Mouse (Mus musculus) midbrain, embryonic 16.5 days (tissue): ENCODE measurements around the gene 1810013L24Rik. TPM values are rescaled to one million over a fixed set of nuclear protein-coding genes. Genes with fewer than 3 reads are reported as not detected.

ENCODE experiments used
- ATAC-seq: fragments of 200-750 bp; cut with Nextera tagmentation; 2 replicates; pipeline ENCODE4 v1.8.0; 2017; ENCODE audit warnings: moderate TSS enrichment
- H3K27ac ChIP-seq: fragments of 300-500 bp; sonication (generic); 2 replicates; pipeline ENCODE4 v1.5.1; 2014; ENCODE audit warnings: mild to moderate bottlenecking, low read length, mixed read lengths
- H3K27me3 ChIP-seq: fragments of 300-500 bp; sonication (generic); 2 replicates; pipeline ENCODE4 v1.6.1; 2014; ENCODE audit warnings: low read depth, low read length, mixed read lengths; ENCODE audit not compliant: control insufficient read depth, insufficient read depth
- H3K36me3 ChIP-seq: fragments of 300-500 bp; sonication (generic); 2 replicates; pipeline ENCODE4 v1.6.1; 2014; ENCODE audit warnings: mild to moderate bottlenecking, low read length, moderate library complexity, mixed read lengths; ENCODE audit not compliant: control insufficient read depth, insufficient read depth
- H3K4me1 ChIP-seq: fragments of 300-500 bp; sonication (generic); 2 replicates; pipeline ENCODE4 v1.6.1; 2014; ENCODE audit warnings: mild to moderate bottlenecking, low read length, mixed read lengths; ENCODE audit not compliant: control insufficient read depth, insufficient read depth
- H3K4me2 ChIP-seq: fragments of 300-500 bp; sonication (generic); 2 replicates; pipeline ENCODE4 v1.6.1; 2014; ENCODE audit warnings: mild to moderate bottlenecking, low read length, mixed read lengths
- H3K4me3 ChIP-seq: fragments of 300-500 bp; sonication (generic); 2 replicates; pipeline ENCODE4 v1.5.1; 2014; ENCODE audit warnings: low read depth, mild to moderate bottlenecking, low read length, moderate library complexity, mixed read lengths
- H3K9ac ChIP-seq: fragments of 300-500 bp; sonication (generic); 2 replicates; pipeline ENCODE4 v1.6.1; 2014; ENCODE audit warnings: low read depth, low read length, mixed read lengths
- H3K9me3 ChIP-seq: fragments of 300-500 bp; sonication (generic); replicated peaks from 2 replicates; pipeline ENCODE4 v1.6.1; 2014; ENCODE audit warnings: mild to moderate bottlenecking, low read length, mixed read lengths; ENCODE audit not compliant: control insufficient read depth, poor library complexity, severe bottlenecking
- WGBS: fragments of 180-500 bp; shearing (Covaris S2); extraction: QIAGEN DNeasy Blood & Tissue Kit; methylation state at CpG from one replicate; pipeline ENCODE4 v1.1.7; 2014; 5-methylcytosine and 5-hydroxymethylcytosine counted together
- polyA plus RNA-seq: library from polyadenylated mRNA; unstranded; fragments of >200 nt; fragmentation: Nextera tagmentation; extraction: Ambion mirVana; gene quantifications from 2 replicates; pipeline ENCODE4 v1.2.1, GENCODE M21; 2015

1810013L24Rik gene
- 26.0 and 27.8 TPM in 2 replicates for polyA plus RNA-seq

GRCm38 (mm10) chr16:8829564-8830359 is at the start of gene 1810013L24Rik:
TSS of gene 1810013L24Rik (plus strand) at chr16:8830100.
- peak within 1 kb of the TSS; percentile 99 for H3K9ac ChIP-seq
- WGBS: under 1% methylated on average over 77 of the region's 80 CpGs
- H3K36me3 ChIP-seq: 0 out of 2 replicates have a peak, but pooled peaks cover 9% of the 10 kb centered on the region

GRCm38 (mm10) chr16:8780187-8780586 is 49.7 kb upstream of the 1810013L24Rik start:
- Histone ChIP-seq H3K9me3 (no peaks in the 10 kb centered on the region), H3K27me3 (no peaks in the 10 kb centered on the region), H3K4me2 (no peak overlapping the region), H3K9ac (no peak overlapping the region), H3K4me1 (no peaks in the 10 kb centered on the region), H3K27ac (no peak overlapping the region), H3K36me3 (no peaks in the 10 kb centered on the region), H3K4me3 (no peak overlapping the region)
- ATAC-seq: no peak
- 81% methylated on average over 3 of the region's 3 CpGs for WGBS

More at GRCm38 (mm10) chr16:8829564-8830359, at the start of gene 1810013L24Rik:
- ATAC-seq: peak; percentile 97
- H3K27me3 ChIP-seq: no peaks in the 10 kb centered on the region
- H3K9me3 ChIP-seq: no peaks in the 10 kb centered on the region
- peak within 1 kb of the TSS; percentile 98 for H3K4me2 ChIP-seq
- H3K4me1 ChIP-seq: peaks cover 30% of the 10 kb centered on the region
- peak within 1 kb of the TSS; percentile 98 for H3K27ac ChIP-seq
- peak within 1 kb of the TSS; percentile 100 for H3K4me3 ChIP-seq

- Histone ChIP-seq H3K9me3 (no peaks in the 10 kb centered on the region), H3K4me1 (no peaks in the 10 kb centered on the region), H3K4me3 (no peak overlapping the region), H3K4me2 (no peak overlapping the region), H3K36me3 (no peaks in the 10 kb centered on the region), H3K27me3 (no peaks in the 10 kb centered on the region), H3K9ac (no peak overlapping the region), H3K27ac (no peak overlapping the region)
- 65% methylated on average over 6 of the region's 6 CpGs for WGBS
- ATAC-seq: no peak
Measured at GRCm38 (mm10) chr16:8781191-8781590, 48.7 kb upstream of the 1810013L24Rik start.

- H3K27ac ChIP-seq: no peak overlapping the region
- ATAC-seq: no peak
- no peak overlapping the region for H3K4me3 ChIP-seq
- H3K4me2 ChIP-seq: no peak overlapping the region
- H3K9ac ChIP-seq: no peak overlapping the region
- no peaks in the 10 kb centered on the region for H3K9me3 ChIP-seq
- H3K4me1 ChIP-seq: no peaks in the 10 kb centered on the region
- WGBS: 93% methylated on average over 2 of the region's 2 CpGs
- H3K36me3 ChIP-seq: no peaks in the 10 kb centered on the region
- H3K27me3 ChIP-seq: no peaks in the 10 kb centered on the region
Measured at GRCm38 (mm10) chr16:8781660-8782059, 48.2 kb upstream of the 1810013L24Rik start.

- H3K27ac ChIP-seq: no peak overlapping the region
- no peak overlapping the region for H3K9ac ChIP-seq
- no peaks in the 10 kb centered on the region for H3K4me1 ChIP-seq
- ATAC-seq: no peak
- H3K36me3 ChIP-seq: no peaks in the 10 kb centered on the region
- no peak overlapping the region for H3K4me2 ChIP-seq
- no peaks in the 10 kb centered on the region for H3K9me3 ChIP-seq
- 86% methylated on average over 16 of the region's 16 CpGs for WGBS
- H3K27me3 ChIP-seq: no peaks in the 10 kb centered on the region
- no peak overlapping the region for H3K4me3 ChIP-seq
Measured at GRCm38 (mm10) chr16:8783198-8783913, 46.5 kb upstream of the 1810013L24Rik start.

DNA sequence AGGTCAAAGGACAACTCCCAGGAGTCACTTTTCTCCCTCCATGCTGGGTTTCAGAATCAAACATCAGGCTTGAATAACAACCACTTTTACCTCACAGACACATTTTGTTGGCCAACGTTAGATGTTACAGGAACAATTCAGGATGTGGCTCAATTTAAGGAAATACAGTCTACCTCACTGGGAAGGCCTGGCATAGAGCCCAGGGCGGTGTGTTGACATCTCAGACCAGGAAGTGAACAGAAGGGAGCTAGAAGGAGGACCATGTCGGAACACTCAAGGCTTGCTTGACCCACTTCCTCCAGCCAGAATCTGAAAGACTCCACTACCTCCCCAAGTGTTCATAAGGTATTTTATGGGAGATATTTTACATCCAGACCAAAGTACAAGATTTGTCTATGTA is 45.1 kb upstream of the 1810013L24Rik start:
- no peaks in the 10 kb centered on the region for H3K36me3 ChIP-seq
- H3K4me3 ChIP-seq: no peak overlapping the region
- H3K9me3 ChIP-seq: no peaks in the 10 kb centered on the region
- no peak overlapping the region for H3K27ac ChIP-seq
- H3K4me2 ChIP-seq: no peak overlapping the region
- H3K4me1 ChIP-seq: no peaks in the 10 kb centered on the region
- ATAC-seq: no peak
- H3K9ac ChIP-seq: no peak overlapping the region
- no peaks in the 10 kb centered on the region for H3K27me3 ChIP-seq
- WGBS: 76% methylated on average over 3 of the region's 3 CpGs

DNA sequence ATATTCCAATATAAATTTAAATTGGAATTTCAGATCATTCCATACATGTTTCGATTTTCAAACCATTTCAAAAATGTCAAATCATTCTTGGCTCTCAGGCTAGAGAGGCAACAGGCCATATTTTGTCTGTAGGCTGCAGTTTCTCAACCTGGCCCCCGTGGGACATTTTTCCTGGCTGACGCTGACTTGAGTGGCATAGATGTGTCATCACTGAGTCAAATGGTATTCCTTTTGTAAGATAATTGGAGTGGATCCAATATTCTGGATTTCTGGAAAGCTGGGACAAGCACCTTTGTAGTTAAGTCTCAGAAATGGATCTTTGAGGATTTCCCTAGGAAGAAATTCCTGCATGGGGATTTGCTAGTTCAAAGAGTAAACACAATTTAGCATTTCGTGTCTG is 39.0 kb upstream of the 1810013L24Rik start:
- Histone ChIP-seq H3K4me2 (no peak overlapping the region), H3K27me3 (no peaks in the 10 kb centered on the region), H3K4me1 (no peaks in the 10 kb centered on the region), H3K9me3 (no peaks in the 10 kb centered on the region), H3K4me3 (no peak overlapping the region), H3K36me3 (no peaks in the 10 kb centered on the region), H3K27ac (no peak overlapping the region), H3K9ac (no peak overlapping the region)
- no peak for ATAC-seq
- 76% methylated on average over 4 of the region's 4 CpGs for WGBS

DNA sequence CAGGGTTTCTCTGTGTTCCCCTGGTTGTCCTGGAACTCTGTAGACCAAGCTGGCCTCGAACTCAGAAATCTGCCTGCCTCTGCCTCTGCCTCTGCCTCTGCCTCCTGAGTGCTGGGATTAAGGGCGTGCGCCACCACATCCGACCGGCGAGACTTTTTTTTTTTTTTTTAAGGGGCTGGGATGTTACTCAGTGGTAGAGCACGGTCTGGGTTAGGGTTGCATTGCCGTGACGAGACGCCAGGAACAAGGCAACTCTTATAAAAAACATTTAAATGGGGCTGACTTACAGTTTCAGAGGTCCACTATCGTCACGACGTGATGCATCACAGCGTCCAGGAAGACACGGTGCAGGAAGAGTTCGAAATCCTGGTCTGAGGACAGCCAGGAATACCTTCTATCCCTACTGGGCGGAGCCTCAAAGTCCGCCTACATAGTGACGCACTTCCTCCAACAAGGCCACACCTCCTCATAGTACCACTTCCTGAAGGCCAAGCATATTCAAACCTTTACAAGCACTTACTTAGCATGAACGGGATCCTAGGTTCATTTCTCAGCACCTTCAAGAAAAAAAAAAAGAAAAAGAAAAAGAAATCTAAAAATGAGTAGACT is 37.8 kb upstream of the 1810013L24Rik start, which contains the start of gene Usp7:
Usp7 (minus strand) TSS at position 360 of the 609 bp plus-strand sequence.
- Histone ChIP-seq H3K4me1 (no peaks in the 10 kb centered on the region), H3K9ac (no peak within 1 kb of the TSS), H3K36me3 (no peaks in the 10 kb centered on the region), H3K27me3 (no peaks in the 10 kb centered on the region), H3K4me2 (no peak within 1 kb of the TSS), H3K9me3 (no peaks in the 10 kb centered on the region), H3K27ac (no peak within 1 kb of the TSS), H3K4me3 (no peak within 1 kb of the TSS)
- no peak for ATAC-seq
- 95% methylated on average over 20 of the region's 20 CpGs for WGBS
